In genomic region chr5:41707115-41708015, GRCm38 (mm10) we compare ENCODE assay signal across 8 mouse cellular contexts. TPM values are rescaled to one million over a fixed set of nuclear protein-coding genes. Genes with fewer than 3 reads are reported as not detected.
A peak's percentile ranks its signal among the peaks of the same experiment; 100 is the strongest.
DNase-seq lines count a peak whose midpoint lies in the region; ATAC-seq and TF ChIP-seq lines count a peak whose summit lies in the region.

No protein-coding gene starts in this region.

- H3K4me1 ChIP-seq in forebrain, embryonic 10.5 days: peaks cover 33% of the 10 kb centered on the region
- 0 out of 2 replicates have a peak, but pooled peaks cover 7% of the 10 kb centered on the region for H3K4me1 ChIP-seq in heart, postnatal 0 days (ENCODE audit: control insufficient read depth, insufficient read depth)
- peaks cover 0 to 5% of the 10 kb centered on the region in 2 experiments; a peak in 3 of 4 replicates for H3K4me1 ChIP-seq in liver, embryonic 14.5 days (replicated peaks; ENCODE audit: control insufficient read depth in 2 of 2, insufficient read depth in 2 of 2, low read length in 1 of 2)
- H3K4me1 ChIP-seq in neural tube, embryonic 12.5 days: 0 out of 2 replicates have a peak, but pooled peaks cover 4% of the 10 kb centered on the region

- H3K9ac ChIP-seq in heart, postnatal 0 days (replicated peaks; ENCODE audit: low read depth, low read length): peak overlapping the region; percentile 80
- H3K9ac ChIP-seq in liver, embryonic 14.5 days (replicated peaks): peak overlapping the region; percentile 88
- peak overlapping the region; percentile 93 for H3K9ac ChIP-seq in neural tube, embryonic 12.5 days

- H3K36me3 ChIP-seq in forebrain, embryonic 10.5 days (replicated peaks): no peaks in the 10 kb centered on the region
- H3K36me3 ChIP-seq in heart, postnatal 0 days (replicated peaks; ENCODE audit: control insufficient read depth, insufficient read depth, low read length): no peaks in the 10 kb centered on the region
- no peaks in the 10 kb centered on the region for H3K36me3 ChIP-seq in liver, embryonic 14.5 days (replicated peaks; ENCODE audit: control insufficient read depth, insufficient read depth, low read depth)
- H3K36me3 ChIP-seq in neural tube, embryonic 12.5 days: no peaks in the 10 kb centered on the region

- peak overlapping the region; percentile 75 for H3K4me3 ChIP-seq in forebrain, embryonic 10.5 days
- peak overlapping the region; percentile 96 for H3K4me3 ChIP-seq in heart, postnatal 0 days (ENCODE audit: low read depth, low read length)
- peak overlapping the region; percentile 92 to 99 for H3K4me3 ChIP-seq in liver, embryonic 14.5 days (ENCODE audit: insufficient read depth in 1 of 2, low read depth in 2 of 2, low read length in 2 of 2)
- H3K4me3 ChIP-seq in neural tube, embryonic 12.5 days: peak overlapping the region; percentile 90

- DNase-seq in ES-CJ7 (ENCODE audit: low read depth, low spot score): peak; percentile 44
- DNase-seq in brain, embryonic 14.5 days (ENCODE audit: low read depth): peak; percentile 75
- peak; percentile 68 for DNase-seq in forebrain, embryonic 10.5 days (ENCODE audit: extremely low spot score, low spot score)
- DNase-seq in heart, postnatal 0 days (ENCODE audit: low spot score): peak; percentile 59
- peak; percentile 34 to 84 for DNase-seq in kidney, postnatal 4 days
- peak; percentile 11 to 22 (median 17) for DNase-seq in liver, embryonic 14.5 days (ENCODE audit: low read depth in 3 of 3, low spot score in 3 of 3)
- DNase-seq in testis, postnatal 14 days (ENCODE audit: low spot score): peak; percentile 88

- TF ChIP-seq EP300 in heart, postnatal 0 days (IDR thresholded peaks at IDR 0.05; ENCODE audit: low read depth): no peak
- TF ChIP-seq EP300 in liver, embryonic 14.5 days (IDR thresholded peaks at IDR 0.05; ENCODE audit: low read depth): no peak

- peak; percentile 84 for ATAC-seq in heart, postnatal 0 days (ENCODE audit: insufficient read depth, low read depth)
- peak; percentile 86 for ATAC-seq in liver, embryonic 14.5 days (ENCODE audit: insufficient read depth)
- peak; percentile 91 for ATAC-seq in neural tube, embryonic 12.5 days (ENCODE audit: low FRiP score, low read depth)

- under 1% methylated on average over 62 of the region's 63 CpGs for WGBS in forebrain, embryonic 10.5 days
- WGBS in heart, postnatal 0 days: under 1% methylated on average over 63 of the region's 63 CpGs
- WGBS in liver, embryonic 14.5 days (ENCODE audit: insufficient replicate concordance): under 1% methylated on average over 61 of the region's 63 CpGs
- WGBS in neural tube, embryonic 12.5 days: under 1% methylated on average over 61 of the region's 63 CpGs

- TF ChIP-seq CTCF in brain, embryonic 14.5 days (IDR thresholded peaks at IDR 0.05; ENCODE audit: borderline replicate concordance, extremely low read depth, insufficient read depth, insufficient read length): no peak
- no peak for TF ChIP-seq CTCF in heart, postnatal 0 days (IDR thresholded peaks at IDR 0.05; ENCODE audit: low read depth)
- no peak for TF ChIP-seq CTCF in liver, embryonic 14.5 days (IDR thresholded peaks at IDR 0.05; ENCODE audit: low read depth)

- no peak for TF ChIP-seq POLR2A in brain, embryonic 14.5 days (IDR thresholded peaks at IDR 0.05; ENCODE audit: borderline replicate concordance, extremely low read depth, insufficient read depth, insufficient read length, poor library complexity, severe bottlenecking)

- H3K27ac ChIP-seq in forebrain, embryonic 10.5 days: peak overlapping the region; percentile 94
- peak overlapping the region; percentile 92 for H3K27ac ChIP-seq in heart, postnatal 0 days (ENCODE audit: low read depth)
- no peak overlapping the region; the same call in 1 of the 2 replicates for H3K27ac ChIP-seq in liver, embryonic 14.5 days
- peak overlapping the region; percentile 74 for H3K27ac ChIP-seq in neural tube, embryonic 12.5 days

- H3K27me3 ChIP-seq in forebrain, embryonic 10.5 days (ENCODE audit: poor library complexity, severe bottlenecking): no peaks in the 10 kb centered on the region
- H3K27me3 ChIP-seq in heart, postnatal 0 days (ENCODE audit: control insufficient read depth, insufficient read depth, low read length): no peaks in the 10 kb centered on the region
- no peaks in the 10 kb centered on the region for H3K27me3 ChIP-seq in liver, embryonic 14.5 days (ENCODE audit: control insufficient read depth, insufficient read depth, low read length)
- no peaks in the 10 kb centered on the region for H3K27me3 ChIP-seq in neural tube, embryonic 12.5 days (replicated peaks)

- peak overlapping the region; percentile 99 for H3K4me2 ChIP-seq in heart, postnatal 0 days (ENCODE audit: low read depth, low read length)
- H3K4me2 ChIP-seq in liver, embryonic 14.5 days (ENCODE audit: low read depth): peak overlapping the region; percentile 86
- H3K4me2 ChIP-seq in neural tube, embryonic 12.5 days (replicated peaks): peak overlapping the region; percentile 97

- H3K9me3 ChIP-seq in forebrain, embryonic 10.5 days: no peaks in the 10 kb centered on the region
- H3K9me3 ChIP-seq in heart, postnatal 0 days (replicated peaks; ENCODE audit: control insufficient read depth, low read length): no peaks in the 10 kb centered on the region
- H3K9me3 ChIP-seq in liver, embryonic 14.5 days (ENCODE audit: control insufficient read depth, low read length): no peaks in the 10 kb centered on the region
- H3K9me3 ChIP-seq in neural tube, embryonic 12.5 days: no peaks in the 10 kb centered on the region

RNA-seq across cellular contexts. Expression of gene Rab28, which starts 0.6 kb away (rescaled TPM):
- 52.2 and 65.7 TPM in 2 replicates for polyA plus RNA-seq in brain, embryonic 14.5 days (2012; rRNA removed)
- 77.3 and 81.1 TPM in 2 replicates for polyA plus RNA-seq in forebrain, embryonic 10.5 days (2016; fragmentation: Nextera tagmentation; extraction: Ambion mirVana)
- total RNA-seq in heart, postnatal 0 days (2014; rRNA removed; ENCODE audit: low replicate concordance): 31.4 and 45.5 TPM in 2 replicates
- 54.9 and 57.1 TPM in 2 replicates for polyA plus RNA-seq in heart, postnatal 0 days (2015; fragmentation: Nextera tagmentation; extraction: Ambion mirVana)
- polyA plus RNA-seq in liver, embryonic 14.5 days (2012; rRNA removed): 8.3 and 10.3 TPM in 2 replicates
- 18.8 and 19.6 TPM in 2 replicates for polyA plus RNA-seq in liver, embryonic 14.5 days (2014; fragmentation: Nextera tagmentation; extraction: Ambion mirVana)
- 82.3 and 86.2 TPM in 2 replicates for polyA plus RNA-seq in neural tube, embryonic 12.5 days (2016; fragmentation: Nextera tagmentation; extraction: Ambion mirVana)

RNA-seq across cellular contexts. Expression of gene Nkx3-2, which starts 56.9 kb away (rescaled TPM):
- polyA plus RNA-seq in brain, embryonic 14.5 days (2012; rRNA removed): not detected in 2 replicates
- polyA plus RNA-seq in forebrain, embryonic 10.5 days (2016; fragmentation: Nextera tagmentation; extraction: Ambion mirVana): 0.09 TPM in 1 of 2 replicates, not detected in the other
- total RNA-seq in heart, postnatal 0 days (2014; rRNA removed; ENCODE audit: low replicate concordance): not detected in 2 replicates
- not detected in 2 replicates for polyA plus RNA-seq in heart, postnatal 0 days (2015; fragmentation: Nextera tagmentation; extraction: Ambion mirVana)
- 0.02 and 0.08 TPM in 2 replicates for polyA plus RNA-seq in liver, embryonic 14.5 days (2012; rRNA removed)
- not detected in 2 replicates for polyA plus RNA-seq in liver, embryonic 14.5 days (2014; fragmentation: Nextera tagmentation; extraction: Ambion mirVana)
- 2.1 and 4.0 TPM in 2 replicates for polyA plus RNA-seq in neural tube, embryonic 12.5 days (2016; fragmentation: Nextera tagmentation; extraction: Ambion mirVana)

Comparison
In these comparisons a context has a peak if more than half of its experiments do, and no peak if none do; other contexts are left out.
1. DNase-seq: peak in every context shown above with its lines; median percentile 88 in testis, postnatal 14 days; 75 in brain, embryonic 14.5 days; 68 in forebrain, embryonic 10.5 days; 59 in heart, postnatal 0 days; 59 in kidney, postnatal 4 days; 44 in ES-CJ7; 17 in liver, embryonic 14.5 days.